Mouse (Mus musculus) CH12.LX (cell line): ENCODE measurements around the gene Grap2. TPM values are rescaled to one million over a fixed set of nuclear protein-coding genes. Genes with fewer than 3 reads are reported as not detected.

Experiments used
- DNase-seq: peaks from one replicate; pipeline ENCODE4 v3.0.0-alpha.2; 2013; ENCODE audit errors: extremely low read depth
- H3K27ac ChIP-seq: 2 replicates; pipeline ENCODE4 v1.5.1; 2012; ENCODE audit warnings: low read depth, mild to moderate bottlenecking, control low read depth, moderate library complexity; ENCODE audit not compliant: insufficient read depth
- H3K27me3 ChIP-seq: replicated peaks from 2 replicates; pipeline ENCODE3; 2012; ENCODE audit warnings: inconsistent platforms
- H3K36me3 ChIP-seq, 2 experiments: replicated peaks in 1 of 2; 2 replicates each; pipeline versions ENCODE3 to v1.6.1; 2012; ENCODE audit warnings: inconsistent platforms in 1 of 2, low read length in 1 of 2, mild to moderate bottlenecking in 1 of 2, mixed read lengths in 1 of 2, moderate library complexity in 1 of 2; ENCODE audit not compliant: control insufficient read depth in 1 of 2, insufficient read depth in 1 of 2
- H3K4me1 ChIP-seq, 2 experiments: 2 replicates each; pipeline ENCODE4 v1.6.1; 2012; ENCODE audit warnings: inconsistent platforms in 1 of 2, moderate library complexity in 1 of 2; ENCODE audit not compliant: insufficient read depth in 2 of 2, control insufficient read depth in 1 of 2
- H3K4me2 ChIP-seq: 2 replicates; pipeline ENCODE4 v1.6.1; 2012; ENCODE audit warnings: low read depth, mild to moderate bottlenecking, control low read depth; ENCODE audit not compliant: poor library complexity, insufficient read depth, severe bottlenecking
- H3K4me3 ChIP-seq, 3 experiments: fragments of 150-350 bp in 1 of 3; sonication (generic) in 1 of 3; replicated peaks in 1 of 3; 2 replicates each; pipeline versions ENCODE3 to v1.5.1; 2011 to 2012; ENCODE audit warnings: low read depth in 2 of 3, low read length in 2 of 3, mild to moderate bottlenecking in 2 of 3, moderate library complexity in 2 of 3, control low read depth in 1 of 3, improper control_type of control experiment in 1 of 3, inconsistent platforms in 1 of 3, mixed read lengths in 1 of 3; ENCODE audit not compliant: poor library complexity in 1 of 3
- H3K79me2 ChIP-seq: replicated peaks from 2 replicates; pipeline ENCODE4 v1.6.1; 2012; ENCODE audit warnings: mild to moderate bottlenecking, moderate library complexity; ENCODE audit not compliant: control insufficient read depth, poor library complexity, insufficient read depth, severe bottlenecking; ENCODE audit errors: extremely low read depth
- H3K9ac ChIP-seq: 2 replicates; pipeline ENCODE4 v1.6.1; 2012; ENCODE audit warnings: low read depth, mild to moderate bottlenecking, control low read depth, moderate library complexity; ENCODE audit not compliant: insufficient read depth
- H3K9me3 ChIP-seq: replicated peaks from 2 replicates; pipeline ENCODE3; 2012; ENCODE audit warnings: low read length, inconsistent platforms, mixed read lengths
- BHLHE40 ChIP-seq: IDR thresholded peaks from 2 replicates; pipeline ENCODE4 v1.6.1; 2011; ENCODE audit warnings: mild to moderate bottlenecking, low read depth, low read length, improper control_type of control experiment
- CHD2 ChIP-seq: IDR thresholded peaks from 2 replicates; pipeline ENCODE4 v1.6.1; 2011; ENCODE audit warnings: low read length, improper control_type of control experiment
- CTCF ChIP-seq, 2 experiments: IDR thresholded peaks in 1 of 2; conservative IDR thresholded peaks in 1 of 2; 2 replicates each; pipeline ENCODE4 v1.5.1; 2011 to 2012; ENCODE audit warnings: low read depth in 2 of 2, low read length in 2 of 2, improper control_type of control experiment in 1 of 2, inconsistent platforms in 1 of 2, mild to moderate bottlenecking in 1 of 2, moderate library complexity in 1 of 2
- ELF1 ChIP-seq: IDR thresholded peaks from 2 replicates; pipeline ENCODE4 v1.6.1; 2014; ENCODE audit warnings: low read depth, mild to moderate bottlenecking, inconsistent platforms, low read length, improper control_type of control experiment
- EP300 ChIP-seq: IDR thresholded peaks from 2 replicates; pipeline ENCODE4 v1.6.1; 2011; ENCODE audit warnings: low read length, improper control_type of control experiment
- ETS1 ChIP-seq: conservative IDR thresholded peaks from 2 replicates; pipeline ENCODE4 v1.6.1; 2012; ENCODE audit warnings: low read depth, mild to moderate bottlenecking, inconsistent platforms, low read length, improper control_type of control experiment, moderate library complexity
- IRF4 ChIP-seq: IDR thresholded peaks from 2 replicates; pipeline ENCODE4 v1.6.1; 2014; ENCODE audit warnings: low read depth, mild to moderate bottlenecking, inconsistent platforms, low read length, improper control_type of control experiment
- JUN ChIP-seq: IDR thresholded peaks from 2 replicates; pipeline ENCODE4 v1.6.1; 2011; ENCODE audit warnings: low read depth, mild to moderate bottlenecking, low read length, improper control_type of control experiment, moderate library complexity; ENCODE audit not compliant: insufficient read depth
- JUND ChIP-seq: conservative IDR thresholded peaks from 2 replicates; pipeline ENCODE4 v1.6.1; 2011; ENCODE audit warnings: low read depth, low read length, improper control_type of control experiment
- KAT2A ChIP-seq: IDR thresholded peaks from 2 replicates; pipeline ENCODE4 v1.6.1; 2012; ENCODE audit warnings: low read length, improper control_type of control experiment, inconsistent platforms; ENCODE audit not compliant: insufficient replicate concordance
- MAFK ChIP-seq: IDR thresholded peaks from 2 replicates; pipeline ENCODE4 v1.6.1; 2011; ENCODE audit warnings: low read length, improper control_type of control experiment; ENCODE audit not compliant: insufficient replicate concordance
- MAX ChIP-seq: IDR thresholded peaks from 2 replicates; pipeline ENCODE4 v1.6.1; 2011; ENCODE audit warnings: low read length, improper control_type of control experiment
- MEF2A ChIP-seq: IDR thresholded peaks from 2 replicates; pipeline ENCODE4 v1.6.1; 2014; ENCODE audit warnings: low read depth, mild to moderate bottlenecking, inconsistent platforms, low read length, improper control_type of control experiment, borderline replicate concordance
- NELFE ChIP-seq: IDR thresholded peaks from 2 replicates; pipeline ENCODE4 v1.6.1; 2011; ENCODE audit warnings: low read depth, low read length, improper control_type of control experiment
- POLR2AphosphoS2 ChIP-seq: IDR thresholded peaks from 2 replicates; pipeline ENCODE4 v1.6.1; 2011; ENCODE audit warnings: low read depth, low read length, improper control_type of control experiment
- RAD21 ChIP-seq: IDR thresholded peaks from 2 replicates; pipeline ENCODE4 v1.6.1; 2011; ENCODE audit warnings: low read depth, mild to moderate bottlenecking, low read length, improper control_type of control experiment, moderate library complexity
- RCOR1 ChIP-seq: conservative IDR thresholded peaks from 2 replicates; pipeline ENCODE4 v1.6.1; 2012; ENCODE audit warnings: low read depth, mild to moderate bottlenecking, inconsistent platforms, low read length, improper control_type of control experiment
- SIN3A ChIP-seq: IDR thresholded peaks from 2 replicates; pipeline ENCODE4 v1.6.1; 2012; ENCODE audit warnings: low read length, improper control_type of control experiment, inconsistent platforms
- SMC3 ChIP-seq: IDR thresholded peaks from 2 replicates; pipeline ENCODE4 v1.6.1; 2011; ENCODE audit warnings: low read depth, low read length, improper control_type of control experiment
- TBP ChIP-seq: conservative IDR thresholded peaks from 2 replicates; pipeline ENCODE4 v1.6.1; 2011; ENCODE audit warnings: low read depth, low read length, improper control_type of control experiment
- TCF12 ChIP-seq: IDR thresholded peaks from 2 replicates; pipeline ENCODE4 v1.6.1; 2014; ENCODE audit warnings: low read depth, mild to moderate bottlenecking, inconsistent platforms, low read length, improper control_type of control experiment
- UBTF ChIP-seq: IDR thresholded peaks from 2 replicates; pipeline ENCODE4 v1.6.1; 2012; ENCODE audit warnings: low read depth, mild to moderate bottlenecking, inconsistent platforms, low read length, improper control_type of control experiment, moderate library complexity
- ZNF384 ChIP-seq: IDR thresholded peaks from 2 replicates; pipeline ENCODE4 v1.6.1; 2012; ENCODE audit warnings: low read depth, low read length, improper control_type of control experiment, inconsistent platforms
- dilution Hi-C: fragments of 300-500 bp; cut with MboI; formaldehyde crosslinking; loops from 2 replicates; pipeline ENCODE4 v1.14.3; 2020; ENCODE audit warnings: low sequenced_read_pairs; ENCODE audit not compliant: extremely low pct_unique_long_range_greater_than_20kb, extremely low pct_ligation_motif_present
- in situ Hi-C: fragments of 300-500 bp; cut with MboI; formaldehyde crosslinking; loops from 3 replicates; pipeline ENCODE4 v1.14.3; 2019; ENCODE audit warnings: low sequenced_read_pairs, low pct_ligation_motif_present, low pct_unique_long_range_greater_than_20kb, mixed read lengths
- polyA plus RNA-seq: library from polyadenylated mRNA; unstranded; fragments of >175 nt; gene quantifications from 2 replicates; pipeline ENCODE4 v1.2.1, GENCODE M21; 2012; ENCODE audit warnings: low read depth; ENCODE audit not compliant: insufficient read length
- total RNA-seq, 2 experiments: library from RNA; depleted of rRNA; stranded (reverse); fragments of 300-350 nt in 1 of 2; fragments of >200 nt in 1 of 2; gene quantifications; 2 replicates each; pipeline ENCODE4 v1.2.3; 2012 to 2014

Grap2 gene
- total and polyA plus RNA-seq, 3 experiments = 1.5 to 6.2 (median 5.0) TPM

GRCm38 (mm10) chr15:80617839-80618238 is 45.4 kb downstream of the Grap2 start:
- Histone ChIP-seq H3K4me3 (no peak overlapping the region), H3K27me3 (no peaks in the 10 kb centered on the region), H3K9me3 (no peaks in the 10 kb centered on the region), H3K27ac (no peak overlapping the region), H3K4me1 (peaks cover 10 to 86% of the 10 kb centered on the region in 2 experiments), H3K4me2 (no peak overlapping the region), H3K79me2 (no peaks in the 10 kb centered on the region), H3K9ac (no peak overlapping the region), H3K36me3 (no peaks in the 10 kb centered on the region)
- in situ Hi-C loops = no loop called here
- TF ChIP-seq CHD2 (no peak), KAT2A (no peak), BHLHE40 (no peak), MAX (no peak), NELFE (no peak), TBP (no peak), RAD21 (peak; percentile 75), ZNF384 (peak; percentile 93), UBTF (no peak), TCF12 (no peak), CTCF (conservative IDR thresholded peaks at IDR 0.05 in 1 of 2, IDR thresholded peaks at IDR 0.05 in 1 of 2; ENCODE audit: low read depth in 2 of 2, low read length in 2 of 2) (peak in 1 of 2 experiments; percentile 67; a peak in 2 of 4 replicates), POLR2AphosphoS2 (no peak), SMC3 (peak; percentile 70)
- peak; percentile 61 for DNase-seq
- dilution Hi-C loops = no loop called here

- Histone ChIP-seq H3K79me2 (no peaks in the 10 kb centered on the region), H3K9ac (no peak overlapping the region), H3K4me1 (peaks cover 15 to 96% of the 10 kb centered on the region in 2 experiments), H3K9me3 (no peaks in the 10 kb centered on the region), H3K27me3 (no peaks in the 10 kb centered on the region), H3K4me2 (peak overlapping the region; percentile 77), H3K27ac (no peak overlapping the region), H3K36me3 (no peaks in the 10 kb centered on the region), H3K4me3 (no peak overlapping the region)
- dilution Hi-C loops = no loop called here
- no peak for DNase-seq
- TF ChIP-seq ZNF384 (no peak), BHLHE40 (no peak), RCOR1 (no peak), JUND (no peak)
- in situ Hi-C loops = no loop called here
These were observed 46.8 kb downstream of the Grap2 start for GRCm38 (mm10) chr15:80619166-80619565.

- Histone ChIP-seq H3K9ac (no peak overlapping the region), H3K4me2 (peak overlapping the region; percentile 39), H3K36me3 (no peaks in the 10 kb centered on the region), H3K4me1 (peaks cover 15 to 94% of the 10 kb centered on the region in 2 experiments), H3K4me3 (no peak overlapping the region), H3K79me2 (no peaks in the 10 kb centered on the region), H3K27me3 (no peaks in the 10 kb centered on the region), H3K27ac (no peak overlapping the region), H3K9me3 (no peaks in the 10 kb centered on the region)
- TF ChIP-seq POLR2AphosphoS2 = no peak
- TF ChIP-seq JUN = peak; percentile 42
- TF ChIP-seq JUND = peak; percentile 34
- no peak for TF ChIP-seq KAT2A
- TF ChIP-seq MEF2A = peak; percentile 82
- TF ChIP-seq EP300 = peak; percentile 94
- no peak for TF ChIP-seq NELFE
- TF ChIP-seq ELF1 = peak; percentile 74
- peak; percentile 26; the same call in 1 of the 2 replicates for TF ChIP-seq MAFK
- peak; percentile 81 for TF ChIP-seq BHLHE40
- peak; percentile 60; the same call in 1 of the 2 replicates for TF ChIP-seq SIN3A
- TF ChIP-seq ETS1 = peak; percentile 84
- peak; percentile 95 for TF ChIP-seq IRF4
- TF ChIP-seq SMC3 = peak; percentile 21; the same call in 1 of the 2 replicates
- DNase-seq = peak; percentile 93
- in situ Hi-C loops = no loop called here
- dilution Hi-C loops = no loop called here
These were observed 47.4 kb downstream of the Grap2 start for GRCm38 (mm10) chr15:80619786-80620185.
